Mouse (Mus musculus): Measurements from ENCODE around the gene Serpinb1b. TPM values are rescaled to one million over a fixed set of nuclear protein-coding genes. Genes with fewer than 3 reads are reported as not detected.

Serpinb1b gene
- total RNA-seq, 1 experiment from 2014 or later, result 0.41 TPM

DNA sequence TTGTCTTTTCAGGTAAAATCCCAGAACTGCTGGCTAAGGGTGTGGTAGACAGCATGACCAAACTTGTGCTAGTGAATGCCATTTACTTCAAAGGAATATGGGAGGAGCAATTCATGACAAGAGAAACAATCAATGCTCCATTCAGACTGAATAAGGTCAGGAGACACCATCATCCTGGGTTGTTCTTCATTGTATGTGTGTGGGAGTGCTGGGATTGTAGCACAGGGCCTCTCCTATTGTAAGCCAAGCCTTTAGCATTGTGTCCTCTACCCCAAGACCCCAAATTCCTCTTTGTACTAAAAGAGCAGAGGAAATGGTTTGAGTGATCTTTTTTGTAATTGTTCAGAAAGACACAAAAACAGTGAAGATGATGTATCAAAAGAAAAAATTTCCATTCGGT, 12.9 kb downstream of the Serpinb1b start:
- DNase-seq, result no peak

DNA sequence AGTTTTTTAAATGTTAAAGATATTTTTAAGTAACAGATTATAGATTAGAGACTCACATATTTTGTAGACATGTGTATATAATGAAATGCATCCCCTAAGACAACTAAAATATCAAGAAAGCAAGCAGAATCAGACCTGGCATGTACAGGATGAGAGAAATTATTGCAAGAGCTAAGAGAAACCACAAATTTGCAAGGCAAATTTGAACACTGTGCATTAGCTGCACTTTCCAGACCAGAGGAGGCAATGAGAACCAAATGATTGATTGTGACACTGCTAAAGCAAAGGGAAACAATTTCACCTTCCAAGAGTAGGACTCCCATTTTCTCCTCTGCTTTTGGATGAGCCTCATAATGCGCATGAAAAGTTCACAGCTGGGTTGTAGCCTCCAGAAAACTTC, 17.2 kb downstream of the Serpinb1b start:
- no peak for DNase-seq

DNA sequence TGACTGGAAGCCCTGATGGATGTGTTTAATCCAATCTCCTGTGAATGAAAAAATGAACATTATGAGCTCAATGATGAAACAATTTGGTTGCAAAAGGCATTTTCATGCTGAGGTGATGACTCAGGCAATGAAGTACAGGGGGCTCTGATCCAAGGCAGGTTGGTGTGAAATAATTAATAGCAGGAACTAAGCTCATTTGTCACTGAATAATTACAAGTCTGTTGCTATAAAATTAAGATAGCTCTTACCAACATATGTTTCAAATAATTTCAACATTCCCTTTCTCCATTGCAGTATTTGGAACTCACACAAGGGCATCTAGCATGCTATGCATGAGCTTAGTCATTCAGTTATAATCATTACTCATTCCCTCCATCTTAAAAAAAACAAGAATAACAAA, 27.3 kb downstream of the Serpinb1b start:
- no peak for DNase-seq

DNA sequence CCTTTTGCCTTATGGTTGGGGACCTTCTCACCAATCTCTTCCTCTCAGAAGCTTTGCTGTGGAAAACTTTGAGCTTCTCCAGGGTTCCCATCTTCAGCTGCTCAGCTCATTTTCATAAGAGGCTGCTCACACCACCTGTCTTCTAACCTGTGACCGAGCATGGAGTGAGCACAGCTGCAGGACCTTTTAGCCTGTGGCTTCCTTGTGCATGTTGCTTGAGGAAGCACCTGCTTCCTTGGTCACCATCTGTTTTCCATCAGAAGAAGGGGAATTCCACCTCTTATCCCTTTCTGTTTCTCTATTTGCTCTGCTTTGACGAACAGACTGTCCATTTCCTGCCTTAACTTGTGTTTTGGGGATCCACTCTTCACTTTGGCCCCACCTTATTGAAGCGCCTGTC, 34.7 kb downstream of the Serpinb1b start:
- DNase-seq, result no peak

DNA sequence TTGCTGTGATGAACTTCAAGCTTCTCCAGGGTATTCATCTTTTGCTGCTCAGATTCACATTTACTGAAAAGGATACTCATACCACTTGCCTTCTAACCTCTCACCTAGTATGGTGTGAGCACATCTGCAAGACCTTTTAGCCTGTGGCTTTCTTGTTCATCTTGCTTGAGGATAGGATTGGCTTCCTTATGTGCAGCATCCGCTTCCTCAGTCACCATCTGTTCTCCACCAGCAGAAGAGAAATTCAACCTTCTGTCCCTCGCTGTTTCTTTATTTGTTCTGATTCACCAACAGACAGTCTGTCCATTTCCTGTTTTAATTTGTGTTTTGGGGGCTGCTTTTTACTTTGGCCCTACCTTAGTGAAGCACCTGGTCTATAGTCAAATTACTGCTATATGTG, 59.3 kb downstream of the Serpinb1b start:
- DNase-seq, result no peak

DNA sequence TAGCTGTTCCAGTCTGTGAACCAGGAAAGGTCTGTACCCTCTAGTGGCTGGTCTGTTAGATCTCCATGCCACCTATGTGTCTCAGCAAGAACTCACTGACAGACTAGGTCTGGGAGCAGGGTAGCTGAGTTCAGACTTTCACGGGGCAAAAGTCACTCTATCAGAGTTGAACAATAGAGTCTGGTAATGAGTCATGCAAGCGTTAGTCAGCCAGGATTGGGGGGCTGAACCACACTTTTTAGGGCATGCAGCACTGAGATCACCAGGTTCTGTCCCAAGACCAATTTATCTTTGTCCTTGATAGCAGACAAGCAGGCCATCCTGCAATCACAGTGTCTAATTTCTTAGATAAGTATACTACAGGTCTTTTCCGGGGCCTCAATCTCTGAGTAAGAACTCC, 63.1 kb downstream of the Serpinb1b start:
- DNase-seq, result peak; percentile 47

Other genes starting within 250 kb of the Serpinb1b start
- gene Serpinb1a, start 227.4 kb upstream of the Serpinb1b start, total RNA-seq (2021), result 65.7 and 67.1 TPM in 2 replicates
- gene Serpinb1c, start 180.4 kb upstream of the Serpinb1b start, total RNA-seq (2021), result not detected in 2 replicates
- gene Serpinb6b, start 113.4 kb upstream of the Serpinb1b start, total RNA-seq (2021), result 26.4 and 27.6 TPM in 2 replicates
- gene Serpinb9, start 75.3 kb upstream of the Serpinb1b start, total RNA-seq (2021), result 14.4 and 16.1 TPM in 2 replicates
- 0.22 TPM in 1 of 2 replicates, not detected in the other for gene Serpinb9b, start 51.2 kb upstream of the Serpinb1b start, total RNA-seq (2021)
- not detected in 2 replicates for gene Serpinb9c, start 81.2 kb downstream of the Serpinb1b start, total RNA-seq (2021)
- not detected in 2 replicates for gene Serpinb9d, start 114.4 kb downstream of the Serpinb1b start, total RNA-seq (2021)
- not detected in 2 replicates for gene Serpinb9e, start 171.0 kb downstream of the Serpinb1b start, total RNA-seq (2021)
- not detected in 2 replicates for gene Serpinb9f, start 245.5 kb downstream of the Serpinb1b start, total RNA-seq (2021)

Data from adrenal gland, postnatal 14 days (tissue).